Mouse (Mus musculus): ENCODE measurements around the gene Arhgef28.

DNA sequence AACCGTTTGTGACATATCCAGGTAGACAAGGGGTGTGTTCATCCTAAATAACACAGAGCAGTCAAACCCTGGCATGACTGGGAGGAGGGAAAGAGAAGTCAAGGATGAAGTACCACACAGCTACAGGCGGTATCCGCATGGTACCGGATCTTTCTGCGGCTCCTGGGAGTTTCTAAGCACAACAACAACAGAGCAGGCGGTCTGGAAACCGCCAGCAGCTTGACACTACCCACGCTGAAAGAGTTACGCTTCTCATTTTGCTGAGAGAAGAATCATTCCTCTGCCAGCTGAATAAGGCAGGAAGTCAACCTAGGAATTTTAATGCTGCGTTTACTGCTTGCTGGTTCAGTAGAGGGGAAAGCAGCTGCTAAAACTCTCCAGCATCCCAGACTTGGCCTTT, 295.2 kb downstream of the Arhgef28 start:
- TF ChIP-seq CTCF (IDR thresholded peaks at IDR 0.05; ENCODE audit: extremely low read depth, insufficient read depth, low read length) (no peak), POLR2A (IDR thresholded peaks at IDR 0.05; ENCODE audit: extremely low read depth, insufficient read depth, low read length) (no peak)
